Mouse (Mus musculus) erythroblast, embryonic 14.5 days (primary cell): ENCODE data around the gene Zfp346.

Source experiments
- GATA1 ChIP-seq: IDR thresholded peaks from 2 replicates; pipeline ENCODE4 v1.6.1; 2012; ENCODE audit warnings: low read length, inconsistent platforms, mixed read lengths
- TAL1 ChIP-seq: IDR thresholded peaks from 3 replicates; pipeline ENCODE4 v1.6.1; 2012; ENCODE audit warnings: low read length, inconsistent platforms, mixed read lengths

DNA sequence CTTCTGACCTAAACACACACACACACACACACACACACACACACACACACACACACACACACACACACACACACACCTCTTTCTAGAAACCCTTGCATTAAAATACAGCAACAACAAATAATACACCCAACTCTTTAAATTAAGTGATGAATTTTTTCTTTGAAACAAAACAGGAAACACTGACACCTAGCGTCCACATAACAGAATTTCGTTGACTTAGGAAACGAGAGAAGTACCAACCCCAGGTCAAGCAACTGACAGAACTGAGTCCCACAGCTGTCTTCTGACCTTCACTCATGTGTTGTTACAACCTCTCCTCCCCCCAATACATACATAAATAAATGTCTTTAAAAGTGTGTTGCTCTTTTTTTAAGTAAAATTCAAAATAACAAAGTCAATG is 33.8 kb upstream of the Zfp346 start:
- TF ChIP-seq GATA1 = no peak
- no peak for TF ChIP-seq TAL1
